Mouse (Mus musculus): ENCODE data around the gene Tnrc6b. TPM values are rescaled to one million over a fixed set of nuclear protein-coding genes. Genes with fewer than 3 reads are reported as not detected.

The Tnrc6b gene
- polyA plus RNA-seq, 1 experiment: 8.9 TPM

GRCm38 (mm10) chr15:80798367-80799073 lies 87.4 kb downstream of the Tnrc6b start:
- H3K4me2 ChIP-seq (ENCODE audit: low read depth): peak overlapping the region; percentile 83
- H3K27me3 ChIP-seq (ENCODE audit: control insufficient read depth, insufficient read depth, insufficient read length): no peaks in the 10 kb centered on the region
- peak overlapping the region; percentile 61 for H3K4me3 ChIP-seq
- H3ac ChIP-seq (ENCODE audit: control insufficient read depth, insufficient read length): no peak overlapping the region
- H3K36me3 ChIP-seq (ENCODE audit: control insufficient read depth, insufficient read depth): no peaks in the 10 kb centered on the region
- peaks cover 49% of the 10 kb centered on the region for H3K79me2 ChIP-seq (ENCODE audit: control insufficient read depth, insufficient read depth)
- TF ChIP-seq POLR2AphosphoS2 (IDR thresholded peaks at IDR 0.05; ENCODE audit: insufficient read length, low read depth): peak; percentile 82
- peak; percentile 60 for TF ChIP-seq SRF (IDR thresholded peaks at IDR 0.05; ENCODE audit: control insufficient read depth, insufficient read length, low read depth)
- peak; percentile 65 for TF ChIP-seq POLR2A (IDR thresholded peaks at IDR 0.05; ENCODE audit: insufficient read length, low read depth)
- TF ChIP-seq E2F4 (IDR thresholded peaks at IDR 0.05; ENCODE audit: insufficient read depth): no peak
- peak; percentile 100 for TF ChIP-seq USF1 (IDR thresholded peaks at IDR 0.05; ENCODE audit: low read depth)

DNA sequence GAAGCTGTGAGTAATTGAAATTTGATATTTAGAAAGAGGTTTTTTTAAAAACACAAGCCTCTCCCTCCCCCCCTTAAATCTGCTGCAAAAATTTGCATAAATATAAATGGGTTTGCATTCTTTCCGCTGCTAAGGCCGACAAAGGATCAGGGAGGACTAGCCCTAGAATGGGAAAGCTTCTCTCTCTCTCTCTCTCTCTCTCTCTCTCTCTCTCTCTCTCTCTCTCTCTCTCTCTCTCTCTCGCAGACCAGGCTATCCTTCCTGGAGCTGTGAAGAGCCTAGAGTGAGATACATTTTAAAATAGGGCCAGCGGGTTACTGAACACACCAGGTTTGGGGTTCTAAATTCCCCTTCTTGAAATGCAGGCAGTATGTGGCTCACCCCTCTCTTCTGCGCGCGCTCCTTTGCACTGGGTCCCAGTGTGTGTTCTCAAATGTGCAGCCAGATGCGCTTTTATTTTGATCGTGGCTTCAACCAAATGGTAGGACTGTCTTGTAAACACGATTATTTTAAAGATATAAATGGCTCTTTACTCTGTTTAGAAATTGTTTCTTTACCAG lies 88.0 kb downstream of the Tnrc6b start:
- TF ChIP-seq MYOD1 (IDR thresholded peaks at IDR 0.05; ENCODE audit: control insufficient read depth in 1 of 3, insufficient read length in 2 of 3, low read depth in 2 of 3) (no peak), CEBPB (IDR thresholded peaks at IDR 0.05; ENCODE audit: insufficient read depth, poor library complexity, severe bottlenecking) (no peak)
- Histone ChIP-seq H3K4me3 (peak overlapping the region; percentile 61), H3K4me2 (ENCODE audit: low read depth) (peak overlapping the region; percentile 76)

DNA sequence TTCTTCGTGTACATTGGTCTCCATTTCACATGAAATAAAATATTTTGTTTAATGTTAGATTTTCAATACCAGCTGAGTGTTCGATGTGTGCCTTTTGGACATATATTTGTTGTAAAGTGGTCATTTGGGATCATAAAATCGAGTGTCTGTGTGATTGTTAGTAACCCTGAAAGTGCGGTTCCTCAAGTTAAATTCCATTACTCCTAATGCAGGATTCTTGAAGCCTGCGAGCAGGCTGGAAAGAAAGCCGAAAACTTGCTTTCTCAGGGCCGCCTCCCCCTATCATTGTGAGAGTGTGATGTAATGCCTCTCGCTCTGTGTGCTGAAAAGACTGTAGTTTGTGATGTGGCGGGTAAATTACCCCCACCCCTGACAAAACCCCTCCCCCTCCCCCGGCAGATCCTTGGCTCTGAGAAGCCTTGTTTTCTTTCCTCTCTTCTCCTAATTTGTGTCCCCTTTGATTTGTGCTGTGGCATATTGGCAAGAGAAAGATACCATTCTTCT lies 88.6 kb downstream of the Tnrc6b start:
- Histone ChIP-seq H3K4me2 (ENCODE audit: low read depth) (peak overlapping the region; percentile 76), H3K27me3 (ENCODE audit: control insufficient read depth, insufficient read depth, insufficient read length) (no peaks in the 10 kb centered on the region), H3K79me2 (ENCODE audit: control insufficient read depth, insufficient read depth) (peaks cover 61% of the 10 kb centered on the region), H3K4me3 (peak overlapping the region; percentile 61), H3ac (ENCODE audit: control insufficient read depth, insufficient read length) (no peak overlapping the region), H3K36me3 (ENCODE audit: control insufficient read depth, insufficient read depth) (no peaks in the 10 kb centered on the region)
- TF ChIP-seq CEBPB (IDR thresholded peaks at IDR 0.05; ENCODE audit: insufficient read depth, poor library complexity, severe bottlenecking) (0 out of 2 replicates have a peak, but pooled peaks have one; percentile 15), MAX (IDR thresholded peaks at IDR 0.05; ENCODE audit: low read depth) (no peak)

More for the DNA sequence above, 88.0 kb downstream of the Tnrc6b start:
- Histone ChIP-seq H3K27me3 (ENCODE audit: control insufficient read depth, insufficient read depth, insufficient read length) (no peaks in the 10 kb centered on the region), H3ac (ENCODE audit: control insufficient read depth, insufficient read length) (no peak overlapping the region), H3K79me2 (ENCODE audit: control insufficient read depth, insufficient read depth) (peaks cover 56% of the 10 kb centered on the region), H3K36me3 (ENCODE audit: control insufficient read depth, insufficient read depth) (no peaks in the 10 kb centered on the region)

GRCm38 (mm10) chr15:80800201-80800600 lies 89.1 kb downstream of the Tnrc6b start:
- Histone ChIP-seq H3ac (ENCODE audit: control insufficient read depth, insufficient read length) (no peak overlapping the region), H3K27me3 (ENCODE audit: control insufficient read depth, insufficient read depth, insufficient read length) (no peaks in the 10 kb centered on the region), H3K36me3 (ENCODE audit: control insufficient read depth, insufficient read depth) (no peaks in the 10 kb centered on the region), H3K4me2 (ENCODE audit: low read depth) (peak overlapping the region; percentile 76), H3K4me3 (peak overlapping the region; percentile 61), H3K79me2 (ENCODE audit: control insufficient read depth, insufficient read depth) (peaks cover 66% of the 10 kb centered on the region)
- no peak for TF ChIP-seq MYOG (IDR thresholded peaks at IDR 0.05; ENCODE audit: control insufficient read depth in 1 of 3, insufficient read depth in 1 of 3, insufficient read length in 2 of 3, low read depth in 2 of 3)
- TF ChIP-seq E2F4 (IDR thresholded peaks at IDR 0.05; ENCODE audit: insufficient read depth): no peak
- TF ChIP-seq USF1 (IDR thresholded peaks at IDR 0.05; ENCODE audit: low read depth): no peak
- no peak for TF ChIP-seq MAX (IDR thresholded peaks at IDR 0.05; ENCODE audit: low read depth)
- TF ChIP-seq POLR2A (IDR thresholded peaks at IDR 0.05; ENCODE audit: insufficient read length, low read depth): no peak
- TF ChIP-seq TCF12 (IDR thresholded peaks at IDR 0.05; ENCODE audit: insufficient read depth, poor library complexity, severe bottlenecking): no peak
- TF ChIP-seq SRF (IDR thresholded peaks at IDR 0.05; ENCODE audit: control insufficient read depth, insufficient read length, low read depth): no peak
- no peak for TF ChIP-seq REST (IDR thresholded peaks at IDR 0.05; ENCODE audit: insufficient read depth, insufficient read length)
- no peak for TF ChIP-seq POLR2AphosphoS2 (IDR thresholded peaks at IDR 0.05; ENCODE audit: insufficient read length, low read depth)
- TF ChIP-seq MYOD1 (IDR thresholded peaks at IDR 0.05; ENCODE audit: control insufficient read depth in 1 of 3, insufficient read length in 2 of 3, low read depth in 2 of 3): no peak
- no peak for TF ChIP-seq TCF3 (IDR thresholded peaks at IDR 0.05; ENCODE audit: insufficient read length, low read depth)
- no peak for TF ChIP-seq CEBPB (IDR thresholded peaks at IDR 0.05; ENCODE audit: insufficient read depth, poor library complexity, severe bottlenecking)

- no peak for TF ChIP-seq POLR2AphosphoS2 (IDR thresholded peaks at IDR 0.05; ENCODE audit: insufficient read length, low read depth)
- no peak for TF ChIP-seq MAX (IDR thresholded peaks at IDR 0.05; ENCODE audit: low read depth)
- TF ChIP-seq TCF3 (IDR thresholded peaks at IDR 0.05; ENCODE audit: insufficient read length, low read depth): no peak
- no peak for TF ChIP-seq POLR2A (IDR thresholded peaks at IDR 0.05; ENCODE audit: insufficient read length, low read depth)
- TF ChIP-seq CEBPB (IDR thresholded peaks at IDR 0.05; ENCODE audit: insufficient read depth, poor library complexity, severe bottlenecking): no peak
- no peak for TF ChIP-seq E2F4 (IDR thresholded peaks at IDR 0.05; ENCODE audit: insufficient read depth)
- H3K79me2 ChIP-seq (ENCODE audit: control insufficient read depth, insufficient read depth): peaks cover 68% of the 10 kb centered on the region
- H3K4me2 ChIP-seq (ENCODE audit: low read depth): peak overlapping the region; percentile 76
- H3ac ChIP-seq (ENCODE audit: control insufficient read depth, insufficient read length): no peak overlapping the region
- H3K27me3 ChIP-seq (ENCODE audit: control insufficient read depth, insufficient read depth, insufficient read length): no peaks in the 10 kb centered on the region
- peak overlapping the region; percentile 61 for H3K4me3 ChIP-seq
- no peaks in the 10 kb centered on the region for H3K36me3 ChIP-seq (ENCODE audit: control insufficient read depth, insufficient read depth)
Observed at GRCm38 (mm10) chr15:80800765-80801164, 89.7 kb downstream of the Tnrc6b start.
